Mouse (Mus musculus) midbrain, embryonic 13.5 days (tissue): ENCODE measurements around the gene Deaf1. TPM values are rescaled to one million over a fixed set of nuclear protein-coding genes. Genes with fewer than 3 reads are reported as not detected.
"Not testable (repeated sequence)": the region's sequence is repeated elsewhere in the genome, so short reads cannot be mapped to it uniquely, and the experiment has no call there.

Experiments used
- ATAC-seq: fragments of 200-750 bp; cut with Nextera tagmentation; 2 replicates; pipeline ENCODE4 v1.8.0; 2017; ENCODE audit warnings: mild to moderate bottlenecking, moderate TSS enrichment, moderate library complexity
- H3K27ac ChIP-seq: fragments of 300-500 bp; sonication (generic); 2 replicates; pipeline ENCODE4 v1.5.1; 2015; ENCODE audit warnings: inconsistent platforms, mild to moderate bottlenecking, moderate library complexity
- H3K27me3 ChIP-seq: fragments of 300-500 bp; sonication (generic); 2 replicates; pipeline ENCODE4 v1.6.1; 2015; ENCODE audit warnings: mild to moderate bottlenecking, inconsistent platforms
- H3K36me3 ChIP-seq: fragments of 300-500 bp; sonication (generic); 2 replicates; pipeline ENCODE4 v1.6.1; 2015; ENCODE audit warnings: mild to moderate bottlenecking, inconsistent platforms
- H3K4me1 ChIP-seq: fragments of 300-500 bp; sonication (generic); replicated peaks from 2 replicates; pipeline ENCODE4 v1.6.1; 2015; ENCODE audit warnings: inconsistent platforms
- H3K4me2 ChIP-seq: fragments of 300-500 bp; sonication (generic); replicated peaks from 2 replicates; pipeline ENCODE4 v1.6.1; 2015; ENCODE audit warnings: moderate library complexity, mild to moderate bottlenecking, inconsistent platforms
- H3K4me3 ChIP-seq: fragments of 300-500 bp; sonication (generic); replicated peaks from 2 replicates; pipeline ENCODE4 v1.5.1; 2015; ENCODE audit warnings: mild to moderate bottlenecking, inconsistent platforms
- H3K9ac ChIP-seq: fragments of 300-500 bp; sonication (generic); replicated peaks from 2 replicates; pipeline ENCODE4 v1.6.1; 2015; ENCODE audit warnings: mild to moderate bottlenecking, inconsistent platforms
- H3K9me3 ChIP-seq: fragments of 300-500 bp; sonication (generic); 2 replicates; pipeline ENCODE4 v1.6.1; 2016; ENCODE audit warnings: mild to moderate bottlenecking, inconsistent platforms
- WGBS: fragments of 180-500 bp; shearing (Covaris S2); methylation state at CpG from one replicate; pipeline ENCODE4 v1.1.7; 2015; 5-methylcytosine and 5-hydroxymethylcytosine counted together
- polyA plus RNA-seq: library from polyadenylated mRNA; unstranded; fragments of >200 nt; fragmentation: Nextera tagmentation; extraction: Ambion mirVana; gene quantifications from 2 replicates; pipeline ENCODE4 v1.2.1, GENCODE M21; 2015

Deaf1 gene
- polyA plus RNA-seq, 1 experiment from 2014 or later = 148 TPM

GRCm38 (mm10) chr7:141265739-141266561, 61.5 kb downstream of the Deaf1 start, which contains the start of gene Irf7:
TSS of gene Irf7 (minus strand) at chr7:141266481.
- Histone ChIP-seq H3K9ac (0 out of 2 replicates have a peak within 1 kb of the TSS, but pooled peaks have one; percentile 15), H3K27me3 (no peaks in the 10 kb centered on the region), H3K9me3 (no peaks in the 10 kb centered on the region), H3K36me3 (peaks cover 38% of the 10 kb centered on the region), H3K27ac (no peak within 1 kb of the TSS; the same call in 1 of the 2 replicates), H3K4me1 (peaks cover 14% of the 10 kb centered on the region), H3K4me3 (peak within 1 kb of the TSS; percentile 16), H3K4me2 (peak within 1 kb of the TSS; percentile 49)
- ATAC-seq = peak; percentile 44
- 17% methylated on average over 25 of the region's 25 CpGs for WGBS

GRCm38 (mm10) chr7:141265411-141265738, 62.1 kb downstream of the Deaf1 start:
- 0 out of 2 replicates have a peak overlapping the region, but pooled peaks have one; percentile 7 for H3K9ac ChIP-seq
- peaks cover 14% of the 10 kb centered on the region for H3K4me1 ChIP-seq
- no peaks in the 10 kb centered on the region for H3K9me3 ChIP-seq
- ATAC-seq = peak; percentile 18; the same call in 1 of the 2 replicates
- H3K4me3 ChIP-seq = no peak overlapping the region
- no peak overlapping the region; the same call in 1 of the 2 replicates for H3K27ac ChIP-seq
- peaks cover 44% of the 10 kb centered on the region for H3K36me3 ChIP-seq
- H3K27me3 ChIP-seq = no peaks in the 10 kb centered on the region
- WGBS = 33% methylated on average over 11 of the region's 11 CpGs
- H3K4me2 ChIP-seq = no peak overlapping the region

- Histone ChIP-seq H3K9me3 (no peaks in the 10 kb centered on the region), H3K4me1 (peaks cover 14% of the 10 kb centered on the region), H3K27ac (no peak overlapping the region; the same call in 1 of the 2 replicates), H3K36me3 (peaks cover 49% of the 10 kb centered on the region), H3K4me3 (no peak overlapping the region), H3K9ac (0 out of 2 replicates have a peak overlapping the region, but pooled peaks have one; percentile 7), H3K4me2 (no peak overlapping the region), H3K27me3 (no peaks in the 10 kb centered on the region)
- WGBS = 33% methylated on average over 12 of the region's 12 CpGs
- ATAC-seq = peak; percentile 34; the same call in 1 of the 2 replicates
Measured at GRCm38 (mm10) chr7:141264761-141265410, 62.6 kb downstream of the Deaf1 start.

GRCm38 (mm10) chr7:141264041-141264700, 63.3 kb downstream of the Deaf1 start:
- Histone ChIP-seq H3K4me1 (peaks cover 14% of the 10 kb centered on the region), H3K9me3 (no peaks in the 10 kb centered on the region), H3K4me3 (no peak overlapping the region), H3K27me3 (no peaks in the 10 kb centered on the region), H3K9ac (no peak overlapping the region), H3K4me2 (no peak overlapping the region), H3K36me3 (peaks cover 56% of the 10 kb centered on the region), H3K27ac (no peak overlapping the region)
- ATAC-seq = no peak
- WGBS = 81% methylated on average over 11 of the region's 11 CpGs

- Histone ChIP-seq H3K36me3 (peaks cover 61% of the 10 kb centered on the region), H3K4me2 (no peak overlapping the region), H3K27me3 (no peaks in the 10 kb centered on the region), H3K9me3 (no peaks in the 10 kb centered on the region), H3K9ac (no peak overlapping the region), H3K4me1 (peaks cover 14% of the 10 kb centered on the region), H3K4me3 (no peak overlapping the region), H3K27ac (no peak overlapping the region)
- no peak for ATAC-seq
- 92% methylated on average over 13 of the region's 13 CpGs for WGBS
Measured at GRCm38 (mm10) chr7:141263640-141264039, 63.9 kb downstream of the Deaf1 start.

- 95% methylated on average over 3 of the region's 3 CpGs for WGBS
- no peak overlapping the region for H3K9ac ChIP-seq
- ATAC-seq = no peak
Measured at GRCm38 (mm10) chr7:141261480-141261879, 66.0 kb downstream of the Deaf1 start.

GRCm38 (mm10) chr7:141256159-141256558, 71.3 kb downstream of the Deaf1 start:
- Histone ChIP-seq H3K36me3 (peaks cover 95% of the 10 kb centered on the region), H3K27ac (no peak overlapping the region), H3K4me2 (no peak overlapping the region), H3K9me3 (no peaks in the 10 kb centered on the region), H3K27me3 (no peaks in the 10 kb centered on the region), H3K4me3 (no peak overlapping the region), H3K9ac (no peak overlapping the region), H3K4me1 (no peaks in the 10 kb centered on the region)
- no peak for ATAC-seq
- 96% methylated on average over 10 of the region's 10 CpGs for WGBS

More at GRCm38 (mm10) chr7:141261480-141261879, 66.0 kb downstream of the Deaf1 start:
- H3K4me1 ChIP-seq = peaks cover 14% of the 10 kb centered on the region
- H3K27ac ChIP-seq = no peak overlapping the region
- H3K4me3 ChIP-seq = no peak overlapping the region
- no peaks in the 10 kb centered on the region for H3K9me3 ChIP-seq
- H3K27me3 ChIP-seq = no peaks in the 10 kb centered on the region
- H3K4me2 ChIP-seq = no peak overlapping the region
- H3K36me3 ChIP-seq = peaks cover 83% of the 10 kb centered on the region

- WGBS = 96% methylated on average over 4 of the region's 4 CpGs
- not testable (repeated sequence) for H3K9me3 ChIP-seq, H3K27me3 ChIP-seq, H3K9ac ChIP-seq, H3K4me3 ChIP-seq, H3K27ac ChIP-seq, H3K4me2 ChIP-seq, H3K4me1 ChIP-seq, ATAC-seq
- H3K36me3 ChIP-seq = peaks cover 95% of the 10 kb centered on the region
Measured at GRCm38 (mm10) chr7:141250486-141250885, 77.0 kb downstream of the Deaf1 start.

Other genes starting within 250 kb of the Deaf1 start
- gene Pkp3, start 249.5 kb downstream of the Deaf1 start, polyA plus RNA-seq = 0.14 and 0.15 TPM in 2 replicates
- 1.8 and 2.6 TPM in 2 replicates for gene Sigirr, start 227.1 kb downstream of the Deaf1 start, polyA plus RNA-seq
- gene Ano9, start 209.9 kb downstream of the Deaf1 start, polyA plus RNA-seq = 0.07 and 0.35 TPM in 2 replicates
- gene Ptdss2, start 205.3 kb downstream of the Deaf1 start, polyA plus RNA-seq = 77.4 TPM in 2 replicates
- 40.5 and 45.3 TPM in 2 replicates for gene Rnh1, start 154.8 kb downstream of the Deaf1 start, polyA plus RNA-seq
- gene Hras, start 133.7 kb downstream of the Deaf1 start, polyA plus RNA-seq = 86.4 and 114 TPM in 2 replicates
- gene Lrrc56, start 133.5 kb downstream of the Deaf1 start, polyA plus RNA-seq = 13.9 and 15.6 TPM in 2 replicates
- gene Lmntd2, start 113.6 kb downstream of the Deaf1 start, polyA plus RNA-seq = 1.8 and 2.1 TPM in 2 replicates
- gene Rassf7, start 111.8 kb downstream of the Deaf1 start, polyA plus RNA-seq = 30.9 and 34.2 TPM in 2 replicates
- gene Phrf1, start 98.9 kb downstream of the Deaf1 start, polyA plus RNA-seq = 86.9 and 95.0 TPM in 2 replicates
- gene Irf7, start 61.2 kb downstream of the Deaf1 start, polyA plus RNA-seq = 0.98 and 1.4 TPM in 2 replicates
- gene Cdhr5, start 50.9 kb downstream of the Deaf1 start, polyA plus RNA-seq = not detected in 2 replicates
- gene Sct, start 48.6 kb downstream of the Deaf1 start, polyA plus RNA-seq = 1.0 TPM in 2 replicates
- 0.43 and 0.68 TPM in 2 replicates for gene Drd4, start 35.7 kb downstream of the Deaf1 start, polyA plus RNA-seq
- gene Tmem80, start within 50 bp of the Deaf1 start, polyA plus RNA-seq = 76.6 and 77.3 TPM in 2 replicates
- 0.23 and 0.31 TPM in 2 replicates for gene Eps8l2, start 11.2 kb upstream of the Deaf1 start, polyA plus RNA-seq
- 337 and 346 TPM in 2 replicates for gene Taldo1, start 64.5 kb upstream of the Deaf1 start, polyA plus RNA-seq
- 55.1 and 63.8 TPM in 2 replicates for gene Gatd1, start 86.4 kb upstream of the Deaf1 start, polyA plus RNA-seq
- 43.6 and 44.0 TPM in 2 replicates for gene Cend1, start 101.8 kb upstream of the Deaf1 start, polyA plus RNA-seq
- gene Slc25a22, start 110.2 kb upstream of the Deaf1 start, polyA plus RNA-seq = 71.3 and 72.1 TPM in 2 replicates
- 6.3 and 7.1 TPM in 2 replicates for gene Pidd1, start 116.3 kb upstream of the Deaf1 start, polyA plus RNA-seq
- 787 and 794 TPM in 2 replicates for gene Rplp2, start 119.7 kb upstream of the Deaf1 start, polyA plus RNA-seq
- 16.2 and 19.2 TPM in 2 replicates for gene Pnpla2, start 127.5 kb upstream of the Deaf1 start, polyA plus RNA-seq
- 6.8 TPM in 2 replicates for gene Cracr2b, start 133.4 kb upstream of the Deaf1 start, polyA plus RNA-seq
- gene Cd151, start 139.7 kb upstream of the Deaf1 start, polyA plus RNA-seq = 15.4 and 19.9 TPM in 2 replicates
- gene Polr2l, start 147.4 kb upstream of the Deaf1 start, polyA plus RNA-seq = 88.2 and 91.1 TPM in 2 replicates
- gene Tspan4, start 147.6 kb upstream of the Deaf1 start, polyA plus RNA-seq = 22.5 and 23.6 TPM in 2 replicates
- 31.7 and 35.5 TPM in 2 replicates for gene Chid1, start 212.2 kb upstream of the Deaf1 start, polyA plus RNA-seq
- 103 and 107 TPM in 2 replicates for gene Ap2a2, start 234.5 kb upstream of the Deaf1 start, polyA plus RNA-seq